Mouse (Mus musculus) heart, postnatal 10 days (tissue): ENCODE data around the gene Map4k4. TPM values are rescaled to one million over a fixed set of nuclear protein-coding genes. Genes with fewer than 3 reads are reported as not detected.

Experiments
- DNase-seq, 2 experiments: peaks; one replicate each; pipeline ENCODE4 v3.0.0; 2021
- intact Hi-C: fragments of 180-260 bp; cut with DNase I; formaldehyde crosslinking; loops from one replicate; pipeline ENCODE4 v1.15.1; 2025
- total RNA-seq, 2 experiments: library from RNA; stranded (reverse); gene quantifications; 2 replicates each; pipeline ENCODE4 v1.2.3; 2021

Map4k4 gene
- 100 to 1,000 TPM; 187 to 216 TPM for total RNA-seq

- intact Hi-C loops = loop anchor here (1.0 to 5.0 kb wide), 5 partner anchors 32 to 213 kb away; no protein-coding TSS in a partner anchor
- peak; percentile 83 to 88 for DNase-seq
Measured at GRCm38 (mm10) chr1:39900181-39901005, at the start of gene Map4k4. Gene Map4k4 (plus strand): TSS chr1:39900913.

GRCm38 (mm10) chr1:39855949-39856348 is 44.8 kb upstream of the Map4k4 start:
- no peak for DNase-seq
- intact Hi-C loops = no loop called here

- intact Hi-C loops = no loop called here
- no peak for DNase-seq
Measured at GRCm38 (mm10) chr1:39856795-39857447, 43.8 kb upstream of the Map4k4 start.

GRCm38 (mm10) chr1:39857448-39857820 is 43.3 kb upstream of the Map4k4 start:
- intact Hi-C loops = no loop called here
- DNase-seq = no peak

GRCm38 (mm10) chr1:39859213-39859612 is 41.5 kb upstream of the Map4k4 start:
- intact Hi-C loops = no loop called here

GRCm38 (mm10) chr1:39866367-39867141 is 34.2 kb upstream of the Map4k4 start:
- DNase-seq = no peak
- intact Hi-C loops = loop anchor here (5.0 kb wide), 1 partner anchor 104 kb away; no protein-coding TSS in a partner anchor

More at GRCm38 (mm10) chr1:39859213-39859612, 41.5 kb upstream of the Map4k4 start:
- peak; percentile 24 to 30 for DNase-seq

GRCm38 (mm10) chr1:39867142-39867525 is 33.6 kb upstream of the Map4k4 start:
- intact Hi-C loops = loop anchor here (5.0 kb wide), 1 partner anchor 105 kb away; no protein-coding TSS in a partner anchor
- peak; percentile 19 to 29 for DNase-seq

- intact Hi-C loops = loop anchor here (2.0 to 5.0 kb wide), 2 partner anchors 33 to 106 kb away; partner anchors contain the start of gene Map4k4
- DNase-seq = peak; percentile 86 to 87
Measured at GRCm38 (mm10) chr1:39867966-39868593, 32.6 kb upstream of the Map4k4 start.

GRCm38 (mm10) chr1:39868825-39869571 is 31.7 kb upstream of the Map4k4 start:
- DNase-seq = peak; percentile 70 to 72
- intact Hi-C loops = loop anchor here (2.0 to 5.0 kb wide), 2 partner anchors 32 to 107 kb away; partner anchors contain the start of gene Map4k4

GRCm38 (mm10) chr1:39869721-39870201 is 31.0 kb upstream of the Map4k4 start:
- peak; percentile 59 to 63 for DNase-seq
- intact Hi-C loops = loop anchor here (2.0 to 5.0 kb wide), 2 partner anchors 31 to 107 kb away; partner anchors contain the start of gene Map4k4

GRCm38 (mm10) chr1:39877981-39878380 is 22.7 kb upstream of the Map4k4 start:
- peak in 1 of 2 experiments; percentile 27 for DNase-seq
- intact Hi-C loops = no loop called here

GRCm38 (mm10) chr1:39882505-39882904 is 18.2 kb upstream of the Map4k4 start:
- DNase-seq = no peak
- intact Hi-C loops = no loop called here

GRCm38 (mm10) chr1:39884803-39885515 is 15.8 kb upstream of the Map4k4 start:
- intact Hi-C loops = no loop called here
- no peak for DNase-seq

GRCm38 (mm10) chr1:39887997-39888396 is 12.7 kb upstream of the Map4k4 start:
- intact Hi-C loops = no loop called here
- no peak for DNase-seq

- DNase-seq = no peak
- intact Hi-C loops = no loop called here
Measured at GRCm38 (mm10) chr1:39889429-39889828, 11.3 kb upstream of the Map4k4 start.

- intact Hi-C loops = no loop called here
- no peak for DNase-seq
Measured at GRCm38 (mm10) chr1:39889973-39890372, 10.7 kb upstream of the Map4k4 start.

GRCm38 (mm10) chr1:39893153-39893880 is 7.4 kb upstream of the Map4k4 start:
- intact Hi-C loops = no loop called here

GRCm38 (mm10) chr1:39895097-39895496 is 5.6 kb upstream of the Map4k4 start:
- DNase-seq = peak; percentile 60 to 73
- intact Hi-C loops = no loop called here

More at GRCm38 (mm10) chr1:39893153-39893880, 7.4 kb upstream of the Map4k4 start:
- no peak for DNase-seq
